Mouse (Mus musculus) heart, embryonic 16.5 days (tissue): ENCODE results near the gene Zc3hav1l. TPM values are rescaled to one million over a fixed set of nuclear protein-coding genes. Genes with fewer than 3 reads are reported as not detected.

Source experiments
- ATAC-seq: fragments of 200-750 bp; cut with Nextera tagmentation; replicated peaks from 2 replicates; pipeline ENCODE4 v1.8.0; 2017; ENCODE audit warnings: moderate number of reproducible peaks; ENCODE audit not compliant: insufficient read depth, low FRiP score; ENCODE audit errors: extremely low read depth
- H3K27ac ChIP-seq: fragments of 300-500 bp; sonication (generic); 2 replicates; pipeline ENCODE4 v1.5.1; 2014; ENCODE audit warnings: mild to moderate bottlenecking, low read length, control low read depth, moderate library complexity
- H3K27me3 ChIP-seq: fragments of 300-500 bp; sonication (generic); 2 replicates; pipeline ENCODE4 v1.6.1; 2014; ENCODE audit warnings: low read length, mixed read lengths; ENCODE audit not compliant: control insufficient read depth, insufficient read depth
- H3K36me3 ChIP-seq: fragments of 300-500 bp; sonication (generic); 2 replicates; pipeline ENCODE4 v1.6.1; 2014; ENCODE audit not compliant: control insufficient read depth, insufficient read depth
- H3K4me1 ChIP-seq: fragments of 300-500 bp; sonication (generic); 2 replicates; pipeline ENCODE4 v1.6.1; 2014; ENCODE audit warnings: low read length, mixed read lengths; ENCODE audit not compliant: control insufficient read depth, insufficient read depth
- H3K4me2 ChIP-seq: fragments of 300-500 bp; sonication (generic); 2 replicates; pipeline ENCODE4 v1.6.1; 2014; ENCODE audit warnings: low read depth, mild to moderate bottlenecking, control low read depth, low read length
- H3K4me3 ChIP-seq: fragments of 300-500 bp; sonication (generic); 2 replicates; pipeline ENCODE4 v1.5.1; 2014; ENCODE audit warnings: mild to moderate bottlenecking, control low read depth, low read length
- H3K9ac ChIP-seq: fragments of 300-500 bp; sonication (generic); 2 replicates; pipeline ENCODE4 v1.6.1; 2014; ENCODE audit warnings: low read length, control low read depth
- H3K9me3 ChIP-seq: fragments of 300-500 bp; sonication (generic); replicated peaks from 2 replicates; pipeline ENCODE4 v1.6.1; 2016; ENCODE audit warnings: low read length; ENCODE audit not compliant: control insufficient read depth
- WGBS: fragments of 180-500 bp; shearing (Covaris S2); extraction: QIAGEN DNeasy Blood & Tissue Kit; methylation state at CpG from one replicate; pipeline ENCODE4 v1.1.7; 2014; 5-methylcytosine and 5-hydroxymethylcytosine counted together
- polyA plus RNA-seq: library from polyadenylated mRNA; unstranded; fragments of >200 nt; fragmentation: Nextera tagmentation; extraction: Ambion mirVana; gene quantifications from 2 replicates; pipeline ENCODE4 v1.2.1, GENCODE M21; 2015

The Zc3hav1l gene
- polyA plus RNA-seq, 1 experiment from 2014 or later, result 5.2 TPM

- peak overlapping the region; percentile 98 for H3K9ac ChIP-seq
- 38% methylated on average over 12 of the region's 12 CpGs for whole genome bisulfite sequencing
- H3K27ac ChIP-seq, result peak overlapping the region; percentile 95; the same call in 1 of the 2 replicates
- no peaks in the 10 kb centered on the region for H3K9me3 ChIP-seq
- H3K27me3 ChIP-seq, result no peaks in the 10 kb centered on the region
- no peak for ATAC-seq
- peaks cover 13% of the 10 kb centered on the region for H3K4me1 ChIP-seq
- H3K4me2 ChIP-seq, result peak overlapping the region; percentile 74
- peaks cover 25% of the 10 kb centered on the region for H3K36me3 ChIP-seq
- H3K4me3 ChIP-seq, result peak overlapping the region; percentile 92
Measured at GRCm38 (mm10) chr6:38297580-38298245, 1.3 kb downstream of the Zc3hav1l start.

- Histone ChIP-seq H3K9me3 (no peaks in the 10 kb centered on the region), H3K27me3 (no peaks in the 10 kb centered on the region), H3K9ac (no peak overlapping the region), H3K4me1 (peaks cover 7% of the 10 kb centered on the region), H3K4me3 (no peak overlapping the region), H3K36me3 (peaks cover 40% of the 10 kb centered on the region), H3K4me2 (no peak overlapping the region), H3K27ac (no peak overlapping the region)
- 79% methylated on average over 3 of the region's 3 CpGs for WGBS
- no peak for ATAC-seq
Measured at GRCm38 (mm10) chr6:38293708-38294107, 5.4 kb downstream of the Zc3hav1l start.

- H3K36me3 ChIP-seq, result peaks cover 40% of the 10 kb centered on the region
- H3K4me3 ChIP-seq, result no peak overlapping the region
- peaks cover 5% of the 10 kb centered on the region for H3K4me1 ChIP-seq
- H3K27me3 ChIP-seq, result no peaks in the 10 kb centered on the region
- H3K27ac ChIP-seq, result no peak overlapping the region
- no peak overlapping the region for H3K4me2 ChIP-seq
- no peaks in the 10 kb centered on the region for H3K9me3 ChIP-seq
- no peak for ATAC-seq
- no peak overlapping the region for H3K9ac ChIP-seq
- 68% methylated on average over 11 of the region's 11 CpGs for WGBS
Measured at GRCm38 (mm10) chr6:38292871-38293646, 6.0 kb downstream of the Zc3hav1l start.

GRCm38 (mm10) chr6:38284422-38284821 is 14.6 kb downstream of the Zc3hav1l start:
- ATAC-seq, result no peak
- Histone ChIP-seq H3K4me1 (no peaks in the 10 kb centered on the region), H3K27me3 (no peaks in the 10 kb centered on the region), H3K9me3 (peaks cover 16% of the 10 kb centered on the region), H3K27ac (no peak overlapping the region), H3K4me2 (no peak overlapping the region), H3K9ac (no peak overlapping the region), H3K36me3 (peaks cover 40% of the 10 kb centered on the region), H3K4me3 (no peak overlapping the region)
- WGBS, result 97% methylated on average over 19 of the region's 19 CpGs

GRCm38 (mm10) chr6:38264466-38264865 is 34.6 kb downstream of the Zc3hav1l start:
- Histone ChIP-seq H3K36me3 (no peaks in the 10 kb centered on the region), H3K4me2 (no peak overlapping the region), H3K27ac (no peak overlapping the region), H3K4me3 (no peak overlapping the region), H3K4me1 (no peaks in the 10 kb centered on the region), H3K9me3 (peaks cover 2% of the 10 kb centered on the region; the same call in 1 of the 2 replicates), H3K27me3 (no peaks in the 10 kb centered on the region), H3K9ac (no peak overlapping the region)
- 61% methylated on average over 7 of the region's 7 CpGs for WGBS
- no peak for ATAC-seq

GRCm38 (mm10) chr6:38263393-38264159 is 35.5 kb downstream of the Zc3hav1l start:
- Histone ChIP-seq H3K27ac (no peak overlapping the region), H3K4me2 (no peak overlapping the region), H3K36me3 (no peaks in the 10 kb centered on the region), H3K9ac (no peak overlapping the region), H3K4me3 (no peak overlapping the region), H3K9me3 (peaks cover 2% of the 10 kb centered on the region; the same call in 1 of the 2 replicates), H3K4me1 (no peaks in the 10 kb centered on the region), H3K27me3 (no peaks in the 10 kb centered on the region)
- ATAC-seq, result no peak
- 69% methylated on average over 5 of the region's 5 CpGs for WGBS

- Histone ChIP-seq H3K4me1 (no peaks in the 10 kb centered on the region), H3K4me2 (no peak overlapping the region), H3K9ac (no peak overlapping the region), H3K9me3 (peaks cover 2% of the 10 kb centered on the region; the same call in 1 of the 2 replicates), H3K27me3 (no peaks in the 10 kb centered on the region), H3K27ac (no peak overlapping the region), H3K4me3 (no peak overlapping the region), H3K36me3 (no peaks in the 10 kb centered on the region)
- no peak for ATAC-seq
- WGBS, result 72% methylated on average over 4 of the region's 4 CpGs
Measured at GRCm38 (mm10) chr6:38261877-38262276, 37.2 kb downstream of the Zc3hav1l start.

- Histone ChIP-seq H3K4me1 (0 out of 2 replicates have a peak, but pooled peaks cover 7% of the 10 kb centered on the region), H3K4me3 (no peak overlapping the region), H3K9me3 (peaks cover 2% of the 10 kb centered on the region; the same call in 1 of the 2 replicates), H3K9ac (no peak overlapping the region), H3K4me2 (no peak overlapping the region), H3K27ac (no peak overlapping the region), H3K36me3 (no peaks in the 10 kb centered on the region), H3K27me3 (no peaks in the 10 kb centered on the region)
- 93% methylated on average over 8 of the region's 8 CpGs for WGBS
- no peak for ATAC-seq
Measured at GRCm38 (mm10) chr6:38257506-38257905, 41.6 kb downstream of the Zc3hav1l start.
